Mouse (Mus musculus): ENCODE data around the gene Capza1.

GRCm38 (mm10) chr3:104863786-104864650 lies at the start of gene Capza1, which contains the start of gene St7l:
- TF ChIP-seq CTCF (IDR thresholded peaks at IDR 0.05; ENCODE audit: low read depth) (peak; percentile 20; the same call in 1 of the 2 replicates), EP300 (IDR thresholded peaks at IDR 0.05; ENCODE audit: low read depth) (0 out of 2 replicates have a peak, but pooled peaks have one; percentile 16)
